Mouse (Mus musculus): Measurements from ENCODE around the gene Tril. TPM values are rescaled to one million over a fixed set of nuclear protein-coding genes. Genes with fewer than 3 reads are reported as not detected.
A peak's percentile ranks its signal among the peaks of the same experiment; 100 is the strongest.

Tril gene
- 10 to 100 TPM; 33.0 to 33.6 TPM for total RNA-seq (2021)
- long read RNA-seq, experiment 1, full-length matches to known transcripts = 71 of 71 reads
- long read RNA-seq, experiment 1, partial matches to known transcripts = 0 of 71 reads
- long read RNA-seq, experiment 1, other reads (novel, unspliced or antisense) = 0 of 71 reads
- long read RNA-seq, experiment 2, full-length matches to known transcripts = 40 of 40 reads
- long read RNA-seq, experiment 2, partial matches to known transcripts = 0 of 40 reads
- long read RNA-seq, experiment 2, other reads (novel, unspliced or antisense) = 0 of 40 reads

DNA sequence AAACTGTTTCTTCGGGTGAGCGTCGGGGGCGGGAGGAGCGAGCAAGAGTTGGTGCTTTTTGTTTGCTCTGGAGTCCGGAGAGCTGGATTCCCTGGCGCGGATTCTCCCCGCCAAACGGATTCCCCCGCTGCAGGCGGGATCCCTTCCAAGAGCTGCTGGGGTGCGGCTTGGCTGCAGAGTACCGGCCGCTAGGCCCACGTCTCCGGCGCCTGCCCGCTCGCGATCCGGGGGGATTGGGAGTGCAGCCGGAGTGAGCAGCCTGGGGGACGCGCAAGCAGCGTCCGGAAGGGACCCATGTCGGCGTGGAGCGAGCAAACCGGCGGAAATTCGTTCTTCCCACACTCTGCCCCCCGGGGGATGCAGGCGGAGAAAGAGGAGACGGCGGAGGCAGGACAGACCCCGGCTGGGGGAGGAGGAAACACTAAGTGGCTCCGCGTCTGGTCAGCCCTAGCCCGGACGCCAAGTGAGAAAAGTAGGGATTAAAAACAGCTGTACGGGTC is at the start of gene Tril:
Gene Tril, minus strand, starts transcription at position 345 of the 500 bp plus-strand sequence.
- DNase-seq (ENCODE audit: low spot score in 2 of 2) = peak; percentile 27 to 48

DNA sequence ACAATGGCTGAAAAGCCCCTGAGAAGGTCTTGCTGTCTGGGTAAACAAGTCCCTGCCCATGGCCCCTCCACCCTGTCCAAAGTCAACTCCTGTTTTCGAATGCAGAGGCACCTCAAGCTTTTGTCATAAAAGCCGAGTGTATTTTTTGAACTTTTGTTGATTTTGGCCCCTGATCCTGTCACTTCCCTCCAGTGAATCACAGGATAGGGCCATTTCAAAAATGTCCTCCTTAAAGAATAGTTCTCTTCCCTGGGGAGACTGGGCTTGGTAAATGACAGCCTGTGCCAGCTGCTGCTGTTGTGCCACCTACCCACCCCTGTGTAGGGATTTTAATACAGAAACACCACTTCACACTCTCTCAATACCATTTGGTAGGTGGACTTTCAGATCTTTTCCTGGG is 42.4 kb upstream of the Tril start:
- no peak for DNase-seq (ENCODE audit: low spot score in 2 of 2)

DNA sequence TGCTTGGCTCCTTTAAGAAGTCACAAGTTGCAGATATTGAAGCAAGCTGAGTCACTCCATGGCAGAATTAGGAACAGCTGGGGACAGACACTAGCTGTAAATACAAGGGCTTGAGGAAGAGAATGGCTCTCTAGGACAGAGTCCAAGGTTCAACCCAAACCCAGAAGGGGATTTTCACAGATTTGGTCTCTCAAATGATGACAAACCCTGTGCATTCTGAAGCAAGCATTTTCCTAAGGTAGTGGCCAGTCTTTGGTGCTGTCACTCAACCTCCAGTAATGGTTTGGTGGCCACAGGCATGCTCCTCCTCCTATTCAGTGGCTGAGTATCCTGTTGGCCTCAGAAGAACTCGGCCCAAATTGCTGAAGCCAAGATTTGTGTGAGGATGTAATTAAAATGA is 38.5 kb upstream of the Tril start:
- DNase-seq (ENCODE audit: low spot score in 2 of 2) = no peak

DNA sequence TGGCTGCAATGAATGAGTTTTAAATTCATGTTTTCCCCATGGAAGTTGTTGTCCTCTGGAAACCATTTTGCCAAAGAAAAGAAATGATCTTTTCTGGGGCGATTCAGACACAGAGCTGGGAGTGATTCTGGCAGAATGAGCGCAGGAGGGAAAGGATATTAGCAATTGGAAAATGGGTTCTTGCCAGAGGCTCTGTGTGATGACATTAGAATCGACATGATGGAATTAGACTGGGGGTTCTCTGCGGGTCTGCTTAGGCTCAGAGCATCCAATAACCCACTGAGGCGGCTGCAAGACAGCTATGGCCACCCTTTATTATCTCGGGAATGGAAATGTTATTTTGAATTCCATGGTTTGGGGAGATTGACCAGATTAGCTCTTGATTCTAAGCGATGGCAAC is 37.2 kb upstream of the Tril start:
- no peak for DNase-seq (ENCODE audit: low spot score in 2 of 2)

DNA sequence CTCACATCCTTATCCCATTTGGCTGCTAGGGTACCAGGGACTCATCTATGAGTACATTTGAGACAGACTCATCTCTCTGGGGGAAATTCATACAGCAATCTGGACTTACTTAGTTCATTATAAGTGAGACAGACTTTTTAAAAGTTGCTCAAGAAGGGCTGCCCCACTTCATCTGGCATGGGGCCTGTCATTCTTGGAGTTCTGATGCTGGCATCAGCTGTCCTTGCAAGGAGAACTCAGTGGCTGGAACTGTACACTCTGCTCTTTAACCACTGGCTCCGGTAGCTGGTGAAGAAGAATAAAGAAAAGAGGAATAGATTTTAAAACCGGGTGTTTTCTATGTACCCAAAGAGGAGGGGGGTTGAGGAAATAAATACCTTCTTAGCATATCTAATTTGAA is 36.1 kb upstream of the Tril start:
- DNase-seq (ENCODE audit: low spot score in 2 of 2) = no peak

DNA sequence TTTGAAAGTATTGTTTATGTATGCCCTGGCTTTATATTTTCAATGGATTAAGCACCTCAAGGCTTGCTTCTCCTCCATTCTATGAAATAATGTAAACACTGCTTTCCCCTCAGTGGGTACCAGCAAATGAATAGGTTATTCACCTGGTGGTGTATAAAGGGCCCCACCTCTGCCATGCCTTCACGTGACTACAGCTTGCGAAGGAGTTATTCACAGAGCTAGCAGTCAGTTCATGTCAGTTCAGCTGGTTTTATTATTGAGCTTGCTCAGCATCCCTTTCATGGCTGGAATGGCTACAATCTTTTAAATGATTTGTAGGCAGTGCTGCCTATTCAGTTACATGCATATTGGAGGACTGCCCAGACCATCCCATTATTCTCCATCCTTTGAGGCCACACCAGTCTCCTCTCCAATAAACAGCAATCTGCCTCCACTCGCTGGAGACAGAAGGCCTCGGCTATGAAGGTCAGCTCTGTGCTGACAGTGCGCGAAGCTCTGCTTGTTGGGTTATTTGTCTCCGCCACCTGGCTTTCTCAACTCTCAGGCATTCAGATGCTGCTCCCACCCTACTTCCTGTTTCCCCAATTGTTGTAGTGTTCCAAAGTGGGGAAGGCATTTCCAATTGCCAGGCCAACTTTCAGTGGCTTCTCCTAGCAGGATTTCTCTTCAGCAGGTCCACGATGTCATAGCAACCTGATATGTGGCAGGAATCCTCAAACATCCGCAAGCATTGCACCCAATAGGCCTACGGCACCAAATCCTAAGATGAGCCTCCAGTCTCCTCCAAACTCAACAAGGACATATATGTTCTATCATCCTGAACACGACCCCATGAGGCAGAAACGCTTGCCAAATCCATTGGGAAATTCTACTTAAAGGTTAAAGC is 34.6 kb upstream of the Tril start:
- DNase-seq (ENCODE audit: low spot score in 2 of 2) = no peak

DNA sequence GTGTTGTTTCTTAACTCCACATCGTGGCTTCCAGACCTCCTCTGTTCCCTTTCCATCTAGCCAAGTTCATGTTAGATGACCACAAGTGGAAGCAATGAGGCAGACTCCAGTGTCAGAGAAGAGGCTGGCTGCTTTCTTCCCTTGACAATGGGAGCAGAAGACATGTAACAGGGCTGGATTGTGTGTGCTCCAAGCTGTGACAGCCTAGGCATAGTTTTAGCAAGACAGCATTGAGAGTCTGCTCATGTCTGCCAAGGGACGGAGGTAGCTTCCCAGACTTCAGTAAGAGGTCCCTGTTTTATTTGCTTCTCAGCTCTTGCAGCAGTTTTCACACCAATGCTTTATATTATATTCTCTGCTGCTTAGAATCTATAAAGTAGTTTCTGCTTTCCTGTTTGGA is 33.6 kb upstream of the Tril start:
- no peak for DNase-seq (ENCODE audit: low spot score in 2 of 2)

DNA sequence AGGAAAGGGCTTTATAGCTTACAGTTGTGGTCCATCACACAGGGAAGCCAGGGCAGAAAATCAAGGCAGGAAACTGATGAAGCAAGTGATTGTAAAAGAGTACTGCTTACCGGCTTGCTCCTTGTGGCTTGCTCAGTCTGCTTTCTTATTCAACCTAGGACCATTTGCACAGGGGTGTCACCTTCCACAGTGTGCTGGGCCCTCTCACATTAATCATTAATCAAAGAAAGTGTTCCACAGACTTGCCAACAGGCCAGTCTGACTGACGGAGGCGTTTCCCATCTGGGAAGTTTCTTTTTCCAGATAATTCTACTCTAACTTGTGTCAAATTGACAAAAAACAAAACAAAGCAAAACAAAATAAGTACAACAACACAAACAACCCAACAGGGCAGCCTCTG is 32.9 kb upstream of the Tril start:
- DNase-seq (ENCODE audit: low spot score in 2 of 2) = no peak

DNA sequence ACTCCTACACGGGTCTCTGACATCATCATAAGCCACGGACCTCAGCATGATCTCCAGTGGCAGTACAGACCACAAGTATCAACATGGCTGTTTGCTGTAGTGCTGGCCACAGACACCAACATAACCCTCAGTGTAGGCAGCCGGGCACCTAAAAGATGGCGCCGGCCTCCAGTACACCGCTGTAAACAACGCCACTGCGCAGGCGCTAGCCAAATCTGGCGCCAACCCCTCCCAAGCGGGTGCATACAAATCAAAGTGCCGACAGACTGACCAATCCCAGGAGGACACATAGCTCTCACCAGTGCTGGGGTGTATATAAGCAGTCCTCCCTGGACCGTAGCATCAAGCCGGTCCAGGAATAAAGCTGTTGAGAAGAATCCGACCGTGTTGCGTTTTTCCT is 24.0 kb upstream of the Tril start:
- no peak for DNase-seq (ENCODE audit: low spot score in 2 of 2)

DNA sequence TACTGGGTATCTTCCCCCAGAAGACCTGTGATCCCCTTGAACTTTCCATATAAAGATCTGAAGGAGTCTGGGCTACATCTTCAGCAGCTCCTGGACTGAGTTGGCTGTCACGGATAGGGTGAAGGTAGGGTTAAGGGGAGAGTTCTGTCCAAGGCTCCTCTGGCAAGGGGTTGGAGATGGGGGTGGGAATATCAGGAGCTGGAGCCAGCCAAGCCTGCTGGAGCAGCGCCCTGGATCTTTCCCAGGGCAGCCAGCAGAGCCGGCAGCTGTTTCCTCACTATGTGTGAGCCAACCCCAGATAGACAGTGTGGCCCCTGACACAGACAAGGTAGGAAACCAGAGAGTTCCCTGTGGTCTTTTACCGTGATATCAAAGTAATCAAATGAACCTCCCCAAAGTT is 4.6 kb upstream of the Tril start:
- no peak for DNase-seq (ENCODE audit: low spot score in 2 of 2)

DNA sequence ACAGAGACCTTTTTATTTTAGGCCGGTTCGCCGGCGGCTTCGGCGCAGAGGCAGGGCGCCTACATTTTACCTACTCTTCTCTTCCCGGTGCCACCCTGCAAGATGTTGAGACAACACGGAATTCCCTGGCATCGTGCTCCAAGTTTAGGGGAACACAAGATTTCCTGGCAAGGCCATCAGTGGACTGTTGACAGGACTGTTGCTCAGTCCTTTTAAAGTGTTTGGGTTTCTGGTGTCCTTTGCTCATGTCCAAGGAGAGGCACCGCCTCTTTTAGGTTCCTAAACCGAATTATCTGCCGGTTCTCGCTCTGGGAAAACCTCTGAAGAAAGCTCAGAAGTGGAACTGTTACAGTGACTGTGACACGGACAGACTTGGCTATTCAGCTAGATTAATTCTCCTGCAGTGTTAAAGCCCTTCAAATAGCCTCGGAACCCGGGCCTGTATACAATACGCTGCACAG is 441 bp upstream of the Tril start:
- no peak for DNase-seq (ENCODE audit: low spot score in 2 of 2)

DNA sequence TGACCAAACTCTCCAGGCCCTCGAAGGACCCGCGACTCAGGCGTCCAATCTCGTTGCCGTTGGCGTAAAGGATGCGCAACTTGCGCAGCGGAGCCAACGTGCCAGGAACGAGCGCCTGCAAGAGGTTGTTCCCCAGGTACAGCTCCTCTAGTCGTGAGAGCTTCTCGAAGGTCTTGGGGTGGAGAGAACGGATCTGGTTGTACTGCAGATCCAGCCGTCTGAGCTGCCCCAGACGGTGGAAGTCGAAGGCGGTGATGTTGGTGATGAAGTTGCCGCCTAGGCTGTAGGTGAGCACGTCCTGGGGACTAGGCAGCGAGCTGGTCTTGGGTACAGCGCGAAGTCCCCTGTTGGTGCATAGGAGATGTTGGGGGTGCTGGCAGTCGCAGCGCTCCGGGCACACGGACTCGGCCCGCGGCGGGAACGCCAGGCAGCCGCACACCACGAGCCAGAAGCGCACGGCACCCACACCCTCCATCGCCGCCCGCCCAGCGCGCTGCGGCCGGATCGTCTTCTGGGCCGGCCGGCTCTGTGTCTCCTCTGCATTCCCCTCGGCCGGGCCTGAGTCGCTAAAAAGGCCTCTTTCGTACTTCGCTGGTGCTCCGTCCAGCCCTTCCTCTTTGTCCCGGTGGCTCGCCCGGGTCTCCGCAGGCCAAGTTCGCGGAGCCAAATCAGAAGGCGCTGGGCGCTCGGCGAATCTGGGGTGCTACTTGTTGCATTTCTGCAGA is 707 bp downstream of the Tril start:
- DNase-seq (ENCODE audit: low spot score in 2 of 2) = peak in 1 of 2 experiments; percentile 27

DNA sequence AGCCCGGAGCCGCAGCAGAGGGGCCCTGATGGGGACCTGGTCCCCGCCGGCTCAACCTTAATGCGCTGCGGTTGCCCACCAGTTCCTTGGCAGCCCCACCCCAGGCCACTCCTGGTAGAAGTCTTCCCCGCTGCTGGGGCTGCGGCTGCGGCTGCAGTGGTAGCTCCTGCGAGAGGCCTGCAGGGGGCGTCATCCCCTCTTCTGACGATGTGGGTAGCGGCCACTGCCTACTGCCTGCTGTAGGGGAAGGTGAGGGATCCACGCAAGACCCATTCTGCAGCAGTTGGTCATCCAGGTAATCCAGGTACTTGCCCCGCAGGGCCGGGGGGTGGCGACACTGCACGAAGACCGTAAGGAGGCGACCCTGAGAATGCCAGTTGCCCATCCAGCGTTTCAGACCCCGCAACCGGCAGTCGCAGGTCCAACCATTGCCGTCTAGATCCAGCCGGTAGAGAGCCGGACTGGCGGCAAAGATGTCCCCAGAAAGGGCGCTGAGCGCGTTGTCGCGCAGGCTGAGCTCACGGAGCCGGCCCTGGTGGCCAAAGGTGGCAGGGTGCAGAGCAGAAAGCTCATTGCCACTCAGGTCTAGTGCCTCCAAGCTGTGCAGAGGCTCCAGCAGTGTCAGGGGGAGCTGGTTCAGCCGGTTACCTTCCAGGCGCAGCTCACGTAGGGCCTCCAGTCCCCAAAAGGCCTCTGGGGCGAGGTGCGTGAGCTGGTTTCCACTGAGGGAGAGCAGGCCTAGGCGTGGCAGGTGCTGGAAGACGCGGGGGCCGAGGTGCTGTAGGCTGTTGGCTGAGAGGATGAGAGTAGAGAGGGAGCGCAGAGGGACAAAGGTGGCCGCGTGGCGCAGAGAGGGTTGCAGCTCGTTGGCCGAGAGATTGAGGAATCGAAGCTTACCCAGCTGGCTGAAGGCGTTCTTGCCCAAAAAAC is 1.6 kb downstream of the Tril start:
- peak in 1 of 2 experiments; percentile 17 for DNase-seq (ENCODE audit: low spot score in 2 of 2)

DNA sequence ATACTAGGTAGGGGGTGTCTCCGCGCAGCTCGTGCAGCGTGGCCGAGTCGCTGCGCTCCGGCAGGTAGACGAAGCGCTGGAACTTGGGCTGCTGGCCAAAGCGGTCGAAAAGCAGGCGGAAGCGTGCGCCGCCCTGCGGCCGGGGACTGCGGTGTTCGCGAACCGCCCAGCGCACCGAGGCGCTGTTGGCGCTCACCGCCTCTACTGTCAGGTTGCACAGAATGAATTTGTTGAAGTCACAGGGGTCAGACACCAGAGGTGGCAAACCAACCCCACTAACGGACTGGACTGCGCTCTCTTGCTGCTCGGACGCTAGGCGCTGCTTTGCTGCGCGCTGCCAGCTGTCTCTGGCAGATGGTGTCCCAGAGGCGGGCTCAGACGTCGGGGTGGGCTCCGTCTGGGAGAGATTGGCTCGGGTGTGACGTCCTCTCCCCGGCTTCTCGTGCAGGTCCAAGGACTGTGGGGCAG is 2.3 kb downstream of the Tril start:
- DNase-seq (ENCODE audit: low spot score in 2 of 2) = peak; percentile 55 to 65

DNA sequence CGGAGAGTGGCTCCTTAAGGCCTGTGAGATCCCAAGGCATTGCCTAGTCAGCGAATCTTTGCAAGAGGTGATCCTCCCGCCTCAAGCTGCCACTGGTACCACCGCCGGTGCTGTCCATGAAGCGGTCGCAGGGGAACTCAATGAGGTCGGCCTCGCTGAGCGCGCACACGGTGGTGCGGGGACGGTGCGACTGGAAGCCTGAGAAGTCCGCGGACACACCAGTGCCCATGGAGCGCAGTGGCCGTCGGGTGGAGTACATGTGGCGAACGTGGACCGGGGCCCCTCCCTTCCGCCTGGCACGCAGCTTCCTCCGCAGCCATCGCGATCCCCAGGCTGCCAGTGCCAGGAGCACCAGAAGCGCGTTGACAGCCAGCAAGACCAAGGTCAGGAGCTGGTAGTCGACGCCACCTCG is 2.9 kb downstream of the Tril start:
- DNase-seq (ENCODE audit: low spot score in 2 of 2) = no peak

DNA sequence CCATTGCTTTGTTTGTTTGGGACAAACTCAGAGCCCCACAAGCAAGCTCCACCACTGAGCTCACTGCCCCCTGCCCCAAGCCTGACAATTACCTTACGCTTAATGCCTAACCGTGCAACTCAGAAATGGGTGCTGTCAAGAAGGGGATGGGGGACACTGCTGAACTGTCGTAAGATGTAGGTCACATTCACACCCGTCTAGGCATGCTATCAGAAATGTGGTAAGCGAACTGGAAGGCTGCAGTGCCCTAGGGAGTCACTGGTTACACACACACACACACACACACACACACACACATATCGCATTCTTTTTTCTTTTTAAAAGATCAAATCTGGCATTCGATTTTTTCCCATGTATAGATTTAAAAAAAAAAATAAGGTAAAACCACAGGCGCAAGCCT is 4.0 kb downstream of the Tril start:
- no peak for DNase-seq (ENCODE audit: low spot score in 2 of 2)

DNA sequence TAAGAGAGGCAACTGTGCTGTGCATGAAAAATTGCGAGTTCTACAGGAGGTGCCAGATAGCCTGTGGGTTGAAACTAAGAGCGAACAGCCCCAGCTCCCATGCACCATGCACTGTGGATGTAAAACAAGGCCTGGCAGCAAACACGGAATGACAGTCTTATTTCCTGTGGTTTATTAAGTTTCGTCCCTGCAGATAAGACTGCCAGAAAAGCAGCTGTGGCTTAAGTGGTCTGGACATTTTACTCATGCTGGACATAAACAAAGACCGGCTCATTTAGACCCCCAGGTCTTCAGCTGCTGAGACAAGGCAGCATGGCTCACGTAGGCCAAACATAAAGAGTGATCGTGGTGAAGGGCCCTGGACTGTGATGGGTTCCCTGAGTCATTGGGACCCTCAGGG is 4.9 kb downstream of the Tril start:
- DNase-seq (ENCODE audit: low spot score in 2 of 2) = no peak

DNA sequence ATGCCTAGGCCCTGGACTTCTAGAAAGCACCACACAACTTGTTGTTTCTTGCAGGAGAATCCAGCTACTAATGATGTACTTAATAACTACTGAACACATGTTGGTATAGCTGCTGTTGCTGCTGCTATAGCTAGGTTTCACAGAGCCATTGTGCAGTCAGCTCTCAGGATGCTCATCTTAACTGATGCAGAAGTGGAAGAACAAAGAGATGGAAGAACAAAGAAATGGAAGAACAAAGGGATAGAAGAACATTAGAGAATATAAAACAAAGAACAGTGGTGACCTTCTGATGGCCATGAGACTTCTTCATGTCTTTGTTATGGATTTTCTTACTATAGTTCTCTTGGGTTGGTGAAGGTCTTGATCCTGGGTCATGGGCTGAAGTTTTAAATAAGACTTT is 6.4 kb downstream of the Tril start:
- DNase-seq (ENCODE audit: low spot score in 2 of 2) = no peak

DNA sequence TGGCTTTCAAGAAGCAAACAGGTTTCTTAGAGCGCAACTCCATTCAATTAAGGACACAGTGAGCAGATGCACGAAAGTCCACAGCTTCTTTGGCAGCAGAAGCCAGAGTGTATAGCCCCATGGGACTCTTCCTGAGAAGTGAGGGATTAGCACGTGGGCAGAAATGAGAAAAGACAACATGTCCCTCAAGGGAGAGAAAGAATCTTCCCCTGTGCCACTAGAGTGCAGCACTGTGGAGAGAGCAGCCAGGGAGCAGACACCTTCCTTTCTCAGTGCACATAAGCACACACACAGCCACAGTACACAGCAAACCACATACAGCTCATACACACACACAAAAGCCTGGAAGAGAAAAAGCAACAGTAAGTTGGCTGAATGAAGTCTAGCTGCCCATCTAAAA is 8.4 kb downstream of the Tril start:
- no peak for DNase-seq (ENCODE audit: low spot score in 2 of 2)

DNA sequence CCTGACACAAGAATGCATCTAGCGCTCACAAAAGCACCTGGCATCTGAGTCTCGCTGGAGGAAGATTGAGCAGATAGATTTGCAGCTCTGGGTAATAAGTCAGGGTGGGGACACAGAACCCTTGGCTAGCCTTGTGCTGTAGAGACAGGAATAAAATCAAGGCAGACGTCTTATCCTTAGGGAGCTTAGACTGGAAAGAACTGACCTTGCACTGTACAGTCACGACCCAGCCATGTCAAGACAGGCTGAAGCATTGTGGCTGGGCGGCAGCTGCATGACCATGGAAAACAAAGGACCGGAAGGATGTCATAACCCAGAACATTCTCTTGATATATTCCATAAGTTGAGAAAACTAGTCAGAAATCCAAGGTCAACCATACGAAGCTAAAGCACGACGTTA is 11.8 kb downstream of the Tril start:
- no peak for DNase-seq (ENCODE audit: low spot score in 2 of 2)

Measured in left cerebral cortex, adult 18-20 months (tissue).